Mouse (Mus musculus): ENCODE data around the gene Gm14459. TPM values are rescaled to one million over a fixed set of nuclear protein-coding genes. Genes with fewer than 3 reads are reported as not detected.

The Gm14459 gene
- polyA plus RNA-seq (2012; ENCODE audit: low replicate concordance): not detected in 2 replicates

GRCm38 (mm10) chrX:8524854-8525253 is at the start of gene Gm14459:
Gene Gm14459 (minus strand): TSS chrX:8524954.

GRCm38 (mm10) chrX:8548155-8548554 is 23.4 kb upstream of the Gm14459 start, which contains the start of gene Ssxb6:
Gene Ssxb6 (minus strand): TSS chrX:8548255.

Other genes starting within 250 kb of the Gm14459 start
- not detected in 2 replicates for gene Ssxb10, start 197.5 kb downstream of the Gm14459 start, polyA plus RNA-seq (2012; ENCODE audit: low replicate concordance)
- not detected in 2 replicates for gene Ssxb9, start 158.0 kb downstream of the Gm14459 start, polyA plus RNA-seq (2012; ENCODE audit: low replicate concordance)
- gene Ssxb1, start 111.6 kb downstream of the Gm14459 start, polyA plus RNA-seq (2012; ENCODE audit: low replicate concordance): not detected in 2 replicates
- gene Ssxb2, start 63.2 kb downstream of the Gm14459 start, polyA plus RNA-seq (2012; ENCODE audit: low replicate concordance): not detected in 2 replicates
- gene Ssxb6, start 23.3 kb upstream of the Gm14459 start, polyA plus RNA-seq (2012; ENCODE audit: low replicate concordance): not detected in 2 replicates
- gene Ssxb3, start 66.9 kb upstream of the Gm14459 start, polyA plus RNA-seq (2012; ENCODE audit: low replicate concordance): not detected in 2 replicates
- gene Ssxb8, start 165.9 kb upstream of the Gm14459 start, polyA plus RNA-seq (2012; ENCODE audit: low replicate concordance): not detected in 2 replicates
- not detected in 2 replicates for gene Ssx9, start 223.5 kb upstream of the Gm14459 start, polyA plus RNA-seq (2012; ENCODE audit: low replicate concordance)

All from hematopoietic multipotent progenitor cell, adult 10-12 weeks (in vitro differentiated cells).